Mouse (Mus musculus): ENCODE measurements around the gene Sdhaf2. TPM values are rescaled to one million over a fixed set of nuclear protein-coding genes. Genes with fewer than 3 reads are reported as not detected.
A peak's percentile ranks its signal among the peaks of the same experiment; 100 is the strongest.
"Not testable (repeated sequence)": the region's sequence is repeated elsewhere in the genome, so short reads cannot be mapped to it uniquely, and the experiment has no call there.

Sdhaf2 gene
- total RNA-seq (2021), result 10 to 100 TPM; 53.7 to 60.0 TPM

GRCm38 (mm10) chr19:10525910-10526309, at the start of gene Sdhaf2:
Sdhaf2 (minus strand) TSS chr19:10526142.
- peak; percentile 40 to 57 for DNase-seq (ENCODE audit: low spot score in 2 of 2)
- intact Hi-C loops (cut with DNase I), result no loop called here

- intact Hi-C loops (cut with DNase I), result no loop called here
- DNase-seq (ENCODE audit: low spot score in 2 of 2), result no peak
These were observed 43.7 kb upstream of the Sdhaf2 start for GRCm38 (mm10) chr19:10569627-10570026.

- no peak for DNase-seq (ENCODE audit: low spot score in 2 of 2)
- intact Hi-C loops (cut with DNase I), result no loop called here
These were observed 39.3 kb upstream of the Sdhaf2 start for GRCm38 (mm10) chr19:10565217-10565616.

- DNase-seq (ENCODE audit: low spot score in 2 of 2), result no peak
- intact Hi-C loops (cut with DNase I), result no loop called here
These were observed 38.3 kb upstream of the Sdhaf2 start for GRCm38 (mm10) chr19:10564278-10564677.

- DNase-seq (ENCODE audit: low spot score in 2 of 2), result no peak
- intact Hi-C loops (cut with DNase I), result no loop called here
These were observed 36.4 kb upstream of the Sdhaf2 start for GRCm38 (mm10) chr19:10562351-10562750.

GRCm38 (mm10) chr19:10561558-10562314, 35.8 kb upstream of the Sdhaf2 start:
- intact Hi-C loops (cut with DNase I), result no loop called here
- DNase-seq (ENCODE audit: low spot score in 2 of 2), result no peak

GRCm38 (mm10) chr19:10560108-10560507, 34.2 kb upstream of the Sdhaf2 start:
- peak in 1 of 2 experiments; percentile 14 for DNase-seq (ENCODE audit: low spot score in 2 of 2)
- intact Hi-C loops (cut with DNase I), result no loop called here

- DNase-seq (ENCODE audit: low spot score in 2 of 2); intact Hi-C loops (cut with DNase I): not testable (repeated sequence)
These were observed 32.0 kb upstream of the Sdhaf2 start for GRCm38 (mm10) chr19:10557837-10558375.

GRCm38 (mm10) chr19:10557430-10557829, 31.5 kb upstream of the Sdhaf2 start:
- no peak for DNase-seq (ENCODE audit: low spot score in 2 of 2)
- intact Hi-C loops (cut with DNase I), result no loop called here

- no peak for DNase-seq (ENCODE audit: low spot score in 2 of 2)
- intact Hi-C loops (cut with DNase I), result no loop called here
These were observed 31.1 kb upstream of the Sdhaf2 start for GRCm38 (mm10) chr19:10557001-10557400.

- DNase-seq (ENCODE audit: low spot score in 2 of 2), result peak; percentile 88 to 90
- intact Hi-C loops (cut with DNase I), result loop anchor here (1.0 kb wide), 2 partner anchors 21 to 49 kb away; partner anchors contain the start of genes Cyb561a3, Ddb1, Tkfc and Tmem138
These were observed 29.9 kb upstream of the Sdhaf2 start, which contains the start of gene Tmem216 for GRCm38 (mm10) chr19:10555624-10556510. Tmem216 (minus strand) TSS chr19:10556238.

GRCm38 (mm10) chr19:10539454-10539853, 13.5 kb upstream of the Sdhaf2 start:
- intact Hi-C loops (cut with DNase I), result loop anchor here (5.0 kb wide), 1 partner anchor 78 kb away; no protein-coding TSS in a partner anchor
- DNase-seq (ENCODE audit: low spot score in 2 of 2), result no peak

GRCm38 (mm10) chr19:10530082-10530481, 4.1 kb upstream of the Sdhaf2 start:
- intact Hi-C loops (cut with DNase I), result no loop called here

GRCm38 (mm10) chr19:10525106-10525901, 638 bp downstream of the Sdhaf2 start, which contains the start of gene Cpsf7:
Cpsf7 (plus strand) TSS chr19:10525266.
- intact Hi-C loops (cut with DNase I), result no loop called here
- peak; percentile 88 to 94 for DNase-seq (ENCODE audit: low spot score in 2 of 2)

More at GRCm38 (mm10) chr19:10530082-10530481, 4.1 kb upstream of the Sdhaf2 start:
- no peak for DNase-seq (ENCODE audit: low spot score in 2 of 2)

- DNase-seq (ENCODE audit: low spot score in 2 of 2), result no peak
- intact Hi-C loops (cut with DNase I), result no loop called here
These were observed 1.2 kb downstream of the Sdhaf2 start for GRCm38 (mm10) chr19:10524784-10525105.

GRCm38 (mm10) chr19:10523483-10524080, 2.4 kb downstream of the Sdhaf2 start:
- no peak for DNase-seq (ENCODE audit: low spot score in 2 of 2)
- intact Hi-C loops (cut with DNase I), result no loop called here

GRCm38 (mm10) chr19:10521926-10522325, 4.0 kb downstream of the Sdhaf2 start:
- no peak for DNase-seq (ENCODE audit: low spot score in 2 of 2)
- intact Hi-C loops (cut with DNase I), result no loop called here

GRCm38 (mm10) chr19:10520355-10520754, 5.6 kb downstream of the Sdhaf2 start:
- intact Hi-C loops (cut with DNase I), result no loop called here
- DNase-seq (ENCODE audit: low spot score in 2 of 2), result peak in 1 of 2 experiments; percentile 33

- DNase-seq (ENCODE audit: low spot score in 2 of 2), result no peak
- intact Hi-C loops (cut with DNase I), result no loop called here
These were observed 15.1 kb downstream of the Sdhaf2 start for GRCm38 (mm10) chr19:10510759-10511330.

Measured in left cerebral cortex, postnatal 25 days (tissue).